ENCODE assay signal across 7 mouse cellular contexts in genomic region chr1:180763828-180764227, GRCm38 (mm10). TPM values are rescaled to one million over a fixed set of nuclear protein-coding genes. Genes with fewer than 3 reads are reported as not detected.
DNase-seq lines count a peak whose midpoint lies in the region; ATAC-seq lines count a peak whose summit lies in the region.

No protein-coding gene starts in this region.

- H3K27me3 ChIP-seq in intestine, embryonic 16.5 days (replicated peaks; ENCODE audit: control insufficient read depth, insufficient read depth, low read length), result no peaks in the 10 kb centered on the region; the same call in 1 of the 2 replicates
- H3K27me3 ChIP-seq in midbrain, embryonic 11.5 days (ENCODE audit: control insufficient read depth, insufficient read depth, low read length), result no peaks in the 10 kb centered on the region; the same call in 1 of the 2 replicates

- intact Hi-C loops in left cerebral cortex, postnatal 36 days (cut with DNase I), result loop anchor here (1.0 to 10.0 kb wide), 2 partner anchors 44 to 179 kb away; no protein-coding TSS in a partner anchor

- no peak overlapping the region for H3K27ac ChIP-seq in intestine, embryonic 16.5 days (ENCODE audit: low read length)
- H3K27ac ChIP-seq in midbrain, embryonic 11.5 days (ENCODE audit: low read depth, low read length), result no peak overlapping the region

- H3K9me3 ChIP-seq in intestine, embryonic 16.5 days (ENCODE audit: control insufficient read depth, low read length), result no peaks in the 10 kb centered on the region
- H3K9me3 ChIP-seq in midbrain, embryonic 11.5 days (ENCODE audit: control insufficient read depth, low read length), result no peaks in the 10 kb centered on the region

- no peaks in the 10 kb centered on the region for H3K36me3 ChIP-seq in intestine, embryonic 16.5 days (ENCODE audit: control insufficient read depth, insufficient read depth, low read length)
- H3K36me3 ChIP-seq in midbrain, embryonic 11.5 days (ENCODE audit: control insufficient read depth, insufficient read depth, low read length), result no peaks in the 10 kb centered on the region

- peak overlapping the region; percentile 50 for H3K4me3 ChIP-seq in intestine, embryonic 16.5 days (ENCODE audit: low read length)
- H3K4me3 ChIP-seq in midbrain, embryonic 11.5 days (ENCODE audit: low read depth, low read length), result peak overlapping the region; percentile 38

- H3K4me2 ChIP-seq in intestine, embryonic 16.5 days (ENCODE audit: low read depth, low read length), result peak overlapping the region; percentile 95
- H3K4me2 ChIP-seq in midbrain, embryonic 11.5 days, result peak overlapping the region; percentile 67

- peaks cover 24% of the 10 kb centered on the region for H3K4me1 ChIP-seq in intestine, embryonic 16.5 days (ENCODE audit: control insufficient read depth, insufficient read depth, low read length)
- peaks cover 9% of the 10 kb centered on the region for H3K4me1 ChIP-seq in midbrain, embryonic 11.5 days (ENCODE audit: control insufficient read depth, insufficient read depth, low read length)

- peak; percentile 65 for ATAC-seq in intestine, embryonic 16.5 days
- peak; percentile 70 for ATAC-seq in midbrain, embryonic 11.5 days (ENCODE audit: low FRiP score)

- peak overlapping the region; percentile 68 for H3K9ac ChIP-seq in intestine, embryonic 16.5 days (ENCODE audit: low read depth, low read length)
- H3K9ac ChIP-seq in midbrain, embryonic 11.5 days (ENCODE audit: low read length), result peak overlapping the region; percentile 57

- peak; percentile 80 for DNase-seq in adrenal gland, adult 2 months
- peak; percentile 92 for DNase-seq in embryo, embryonic 11 days
- DNase-seq in gastrocnemius, postnatal 4 days (ENCODE audit: low spot score in 2 of 2), result peak; percentile 58 to 85
- peak; percentile 70 to 80 for DNase-seq in left cerebral cortex, postnatal 36 days (ENCODE audit: low spot score in 2 of 2)
- DNase-seq in midbrain, embryonic 11.5 days (ENCODE audit: low spot score, missing footprints), result peak; percentile 98
- DNase-seq in right cerebral cortex, postnatal 4 days, result peak; percentile 82

- WGBS in intestine, embryonic 16.5 days, result under 1% methylated on average over 11 of the region's 11 CpGs
- 4% methylated on average over 11 of the region's 11 CpGs for WGBS in midbrain, embryonic 11.5 days

RNA-seq across cellular contexts. Expression of gene Acbd3, which starts 38.0 kb away (rescaled TPM):
- total RNA-seq in adrenal gland, adult 2 months (2021), result 10 to 100 TPM; 45.0 to 53.1 TPM
- polyA plus RNA-seq in adrenal gland, adult 2 months (2012; rRNA removed), result 10.8 and 11.1 TPM in 2 replicates
- 10 to 100 TPM; 36.1 to 36.9 TPM for total RNA-seq in gastrocnemius, postnatal 4 days (2021)
- 17.1 and 17.5 TPM in 2 replicates for polyA plus RNA-seq in intestine, embryonic 16.5 days (2015; fragmentation: Nextera tagmentation; extraction: Ambion mirVana)
- total RNA-seq in left cerebral cortex, postnatal 36 days (2021), result 10 to 100 TPM; 30.1 to 35.1 TPM
- 20.8 and 21.6 TPM in 2 replicates for polyA plus RNA-seq in midbrain, embryonic 11.5 days (2014; fragmentation: Nextera tagmentation; extraction: Ambion mirVana)

RNA-seq across cellular contexts. Expression of gene H3f3a, which starts 49.9 kb away (rescaled TPM):
- total RNA-seq in adrenal gland, adult 2 months (2021), result 100 to 1,000 TPM; 639 to 657 TPM
- 103 and 113 TPM in 2 replicates for polyA plus RNA-seq in adrenal gland, adult 2 months (2012; rRNA removed)
- total RNA-seq in gastrocnemius, postnatal 4 days (2021), result 100 to 1,000 TPM; 776 to 797 TPM
- polyA plus RNA-seq in intestine, embryonic 16.5 days (2015; fragmentation: Nextera tagmentation; extraction: Ambion mirVana), result 1,661 and 1,810 TPM in 2 replicates
- 100 to 1,000 TPM; 274 to 285 TPM for total RNA-seq in left cerebral cortex, postnatal 36 days (2021)
- 3,662 and 3,728 TPM in 2 replicates for polyA plus RNA-seq in midbrain, embryonic 11.5 days (2014; fragmentation: Nextera tagmentation; extraction: Ambion mirVana)
